Mouse (Mus musculus): ENCODE data around the gene Tekt4.

DNA sequence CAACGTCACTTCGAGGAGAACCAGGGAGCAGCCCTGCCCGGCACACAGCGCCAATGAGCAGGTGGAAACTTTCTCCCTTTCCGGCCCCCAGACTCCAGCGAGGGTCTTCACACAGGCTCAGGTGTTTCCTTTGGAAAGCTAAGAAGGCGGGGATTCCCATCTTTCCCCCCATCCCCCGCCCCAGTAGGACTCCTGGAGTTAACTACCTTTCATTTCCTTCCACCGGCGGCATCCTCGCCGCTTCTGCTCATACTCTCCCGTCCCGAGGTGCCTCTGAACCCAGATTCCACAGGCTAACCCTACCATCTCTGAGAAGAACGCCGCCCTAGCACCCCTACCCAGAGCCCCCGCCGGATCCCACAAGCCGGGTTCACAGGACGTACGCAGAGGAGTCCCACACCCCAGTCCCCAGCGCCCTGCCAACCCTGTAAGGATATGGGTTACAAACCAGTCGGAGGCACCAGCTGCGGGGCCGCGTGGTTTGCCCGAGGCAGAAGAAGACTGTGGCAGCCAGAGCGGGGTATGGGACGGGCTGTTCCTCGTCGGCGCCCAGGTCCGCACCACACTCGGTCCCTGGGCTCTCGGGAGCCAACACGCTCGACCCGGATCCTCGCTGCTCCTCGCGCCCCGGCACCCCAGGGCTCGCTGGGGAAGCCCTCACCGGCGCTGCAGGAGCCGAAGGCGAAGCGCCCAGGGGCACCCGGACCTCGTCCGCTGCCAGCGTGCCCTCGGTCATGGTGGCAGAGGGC lies 21.8 kb upstream of the Tekt4 start:
- no peak for TF ChIP-seq CTCF (IDR thresholded peaks at IDR 0.05; ENCODE audit: low read depth)
- no peak for TF ChIP-seq EP300 (optimal IDR thresholded peaks at IDR 0.05)

Measured in stomach, postnatal 0 days (tissue).